Mouse (Mus musculus) embryonic fibroblast, embryonic 13.5 days (primary cell): ENCODE measurements around the gene Srgap2.

Source experiments
- CTCF ChIP-seq: IDR thresholded peaks from 2 replicates; pipeline ENCODE4 v1.5.1; 2011; ENCODE audit warnings: mild to moderate bottlenecking, control low read depth, low read length, moderate library complexity, borderline replicate concordance; ENCODE audit not compliant: insufficient read depth
- POLR2A ChIP-seq: IDR thresholded peaks from 2 replicates; pipeline ENCODE4 v1.6.1; 2011; ENCODE audit warnings: low read depth, mild to moderate bottlenecking, control low read depth, low read length, moderate library complexity

GRCm38 (mm10) chr1:131525101-131525585 lies 2.0 kb downstream of the Srgap2 start:
- no peak for TF ChIP-seq CTCF
- TF ChIP-seq POLR2A = no peak; the same call in 1 of the 2 replicates
